Mouse (Mus musculus) brain, embryonic 14.5 days (tissue): ENCODE measurements at regions not wholly inside any gene's neighbourhood (a gene's known extent, or its start where the extent isn't known, plus 50 kb on each side); places are given as distances from the start of the nearest gene placed in this dataset.

Experiments
- CTCF ChIP-seq: fragments of 200-500 bp; IDR thresholded peaks from 2 replicates; pipeline ENCODE4 v1.5.1; 2012; ENCODE audit warnings: inconsistent platforms, mild to moderate bottlenecking, moderate library complexity, borderline replicate concordance; ENCODE audit not compliant: insufficient read depth, insufficient read length; ENCODE audit errors: extremely low read depth
- POLR2A ChIP-seq: fragments of 200-500 bp; IDR thresholded peaks from 2 replicates; pipeline ENCODE4 v1.6.1; 2012; ENCODE audit warnings: mild to moderate bottlenecking, inconsistent platforms, borderline replicate concordance; ENCODE audit not compliant: poor library complexity, insufficient read depth, insufficient read length, severe bottlenecking; ENCODE audit errors: extremely low read depth

GRCm38 (mm10) chr2:46666990-46667337, 1549.8 kb upstream of the Zeb2 start:
- TF ChIP-seq CTCF (no peak), POLR2A (no peak)
